Mouse (Mus musculus) B cell, adult 2 months (primary cell): Measurements from ENCODE around the gene Crip2.

ENCODE experiments used
- DNase-seq, 2 experiments: peaks; one replicate each; pipeline ENCODE4 v3.0.0; 2022

Crip2 gene

GRCm38 (mm10) chr12:113185442-113186291 is 45.6 kb downstream of the Crip2 start, which contains the start of gene Tmem121:
Gene Tmem121 (plus strand): TSS chr12:113185930.
- DNase-seq = peak; percentile 36 to 37

GRCm38 (mm10) chr12:113186326-113187010 is 46.4 kb downstream of the Crip2 start:
- DNase-seq = no peak

GRCm38 (mm10) chr12:113187011-113187375 is 47.0 kb downstream of the Crip2 start:
- no peak for DNase-seq

- peak; percentile 88 for DNase-seq
Measured at GRCm38 (mm10) chr12:113187584-113188295, 47.7 kb downstream of the Crip2 start.

GRCm38 (mm10) chr12:113188349-113189055 is 48.5 kb downstream of the Crip2 start:
- DNase-seq = no peak

- no peak for DNase-seq
Measured at GRCm38 (mm10) chr12:113193423-113193822, 53.4 kb downstream of the Crip2 start.
